Mouse (Mus musculus) B cell, adult (primary cell): ENCODE results near the gene Mbd3l2. TPM values are rescaled to one million over a fixed set of nuclear protein-coding genes. Genes with fewer than 3 reads are reported as not detected.

Experiments
- total RNA-seq: library from RNA; stranded (reverse); gene quantifications from 4 replicates; pipeline ENCODE4 v1.2.4, GENCODE M21; 2023; ENCODE audit not compliant: inconsistent age

Gene Mbd3l2
- total RNA-seq, result not detected in 4 replicates

DNA sequence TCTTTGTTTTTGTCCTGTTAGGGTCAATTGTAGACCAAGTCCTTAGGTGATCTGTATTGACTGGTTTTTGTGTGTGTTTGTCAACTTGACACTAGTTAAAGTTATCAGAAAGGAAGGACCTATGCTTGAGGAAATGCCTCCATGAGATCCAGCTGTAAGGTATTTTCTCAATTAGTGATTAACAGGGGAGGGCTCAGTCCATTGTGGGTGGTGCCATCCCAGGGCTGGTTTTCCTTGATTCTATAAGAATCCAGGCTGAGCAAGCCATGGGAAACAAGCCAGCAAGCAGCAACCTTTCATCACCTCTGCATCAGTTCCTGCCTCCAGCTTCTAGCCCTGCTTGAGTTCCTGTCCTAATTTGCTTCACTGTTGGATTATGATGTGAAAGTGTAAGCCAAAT lies at the start of gene Mbd3l2:
TSS of gene Mbd3l2 (plus strand) at position 301 of the 400 bp plus-strand sequence.

DNA sequence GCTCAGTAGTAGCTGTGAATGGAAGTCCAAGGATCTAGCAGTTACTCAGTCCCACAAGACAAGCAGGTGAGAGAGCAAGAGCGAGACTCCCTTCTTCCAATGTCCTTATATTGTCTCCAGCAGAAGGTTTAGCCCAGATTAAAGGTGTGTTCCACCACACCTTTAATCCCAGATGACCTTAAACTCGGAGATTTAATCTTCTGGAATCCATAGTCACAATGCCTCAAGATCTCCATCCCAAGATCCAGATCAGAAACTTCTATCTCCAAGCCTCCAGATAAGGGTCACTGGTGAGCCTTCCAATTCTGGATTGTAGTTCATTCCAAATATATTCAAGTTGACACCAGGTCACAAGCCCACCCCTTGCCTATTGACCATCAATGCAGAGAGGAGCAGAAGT lies 27.6 kb upstream of the Mbd3l2 start, which contains the start of gene Naalad2:
TSS of gene Naalad2 (minus strand) at position 101 of the 400 bp plus-strand sequence.

DNA sequence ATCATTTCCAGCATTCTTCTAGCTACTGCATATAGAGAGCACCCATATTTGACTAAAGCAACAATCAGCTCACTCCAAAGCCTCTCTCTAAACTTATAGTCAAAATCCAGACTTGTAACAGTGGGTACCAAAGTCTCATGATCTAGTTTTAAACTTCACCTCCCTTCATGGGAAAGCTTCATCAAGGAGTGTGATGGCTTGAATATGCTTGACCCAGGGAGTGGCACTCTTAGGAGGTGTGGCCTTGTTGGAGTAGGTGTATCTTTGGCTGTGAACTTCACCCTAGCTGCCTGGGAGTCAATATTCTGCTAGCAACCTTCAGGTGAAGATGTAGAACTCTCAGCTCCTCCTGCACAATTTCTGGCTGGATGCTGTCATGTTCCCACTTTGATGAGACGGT lies 26.3 kb upstream of the Mbd3l2 start, which contains the start of gene Ubtfl1:
TSS of gene Ubtfl1 (plus strand) at position 301 of the 400 bp plus-strand sequence.

DNA sequence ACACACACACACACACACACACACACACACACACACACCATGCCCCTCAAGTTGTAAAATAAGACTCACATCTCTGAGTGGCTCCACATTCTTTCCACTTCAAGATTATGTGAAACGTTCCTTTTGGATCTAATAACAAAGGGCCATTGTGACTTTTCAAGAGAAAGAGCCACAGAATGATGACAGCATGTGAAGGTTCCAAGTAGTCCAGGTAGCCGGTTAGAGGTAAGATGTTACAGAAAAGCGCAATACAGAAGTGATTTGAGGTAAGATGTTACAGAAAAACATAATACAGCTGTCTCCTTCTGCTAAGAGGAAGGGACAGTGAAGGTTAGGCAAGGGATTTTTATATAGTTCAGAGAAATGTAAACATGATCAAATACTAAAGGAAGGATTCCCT lies 47.7 kb downstream of the Mbd3l2 start, which contains the start of the genes Zfp558 and Mbd3l1:
TSS of gene Zfp558 (minus strand) at position 101 of the 400 bp plus-strand sequence.
TSS of gene Mbd3l1 (plus strand) at position 192 of the 400 bp plus-strand sequence.

Other genes with a start within 250 kb of the Mbd3l2 start
- gene Chordc1, start 138.5 kb upstream of the Mbd3l2 start, total RNA-seq, result 74.5 to 97.5 TPM (median 88.0 TPM) in 4 replicates
- gene Naalad2, start 27.7 kb upstream of the Mbd3l2 start, total RNA-seq, result not detected in 4 replicates
- gene Ubtfl1, start 26.2 kb upstream of the Mbd3l2 start, total RNA-seq, result not detected in 4 replicates
- gene Zfp558, start 47.6 kb downstream of the Mbd3l2 start, total RNA-seq, result 0.54 to 1.8 TPM (median 0.78 TPM) in 3 of 4 replicates, not detected in the other
- not detected in 4 replicates for gene Mbd3l1, start 47.7 kb downstream of the Mbd3l2 start, total RNA-seq
- 0.03 to 0.19 TPM in 2 of 4 replicates, not detected in the others for gene Muc16, start 243.9 kb downstream of the Mbd3l2 start, total RNA-seq